Mouse (Mus musculus): ENCODE measurements around the gene Slc2a13. TPM values are rescaled to one million over a fixed set of nuclear protein-coding genes. Genes with fewer than 3 reads are reported as not detected.

Gene Slc2a13
- total RNA-seq, 2 experiments from 2014 or later: 76.2 to 84.6 TPM

DNA sequence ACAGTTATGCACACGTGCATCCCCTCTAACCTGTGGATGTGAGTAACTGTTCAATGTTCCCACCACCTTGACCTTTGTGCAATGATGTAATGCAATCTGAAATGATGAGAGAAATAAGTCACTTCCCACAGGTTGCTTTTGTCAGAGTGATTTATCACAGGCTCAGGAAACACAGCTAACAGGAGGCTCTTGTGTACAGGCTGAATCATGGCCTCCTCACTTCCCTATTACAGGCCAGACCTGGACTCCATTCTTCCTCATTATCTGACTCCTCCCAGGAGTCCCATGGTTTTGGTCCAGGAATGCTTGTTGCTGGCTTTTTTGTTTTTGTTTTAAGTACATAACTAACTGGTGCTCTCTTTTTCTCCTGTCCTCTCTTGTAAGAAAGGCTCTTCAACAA is 189.4 kb downstream of the Slc2a13 start:
- intact Hi-C loops (cut with DNase I): no loop called here
- DNase-seq (ENCODE audit: low spot score in 2 of 2): no peak

DNA sequence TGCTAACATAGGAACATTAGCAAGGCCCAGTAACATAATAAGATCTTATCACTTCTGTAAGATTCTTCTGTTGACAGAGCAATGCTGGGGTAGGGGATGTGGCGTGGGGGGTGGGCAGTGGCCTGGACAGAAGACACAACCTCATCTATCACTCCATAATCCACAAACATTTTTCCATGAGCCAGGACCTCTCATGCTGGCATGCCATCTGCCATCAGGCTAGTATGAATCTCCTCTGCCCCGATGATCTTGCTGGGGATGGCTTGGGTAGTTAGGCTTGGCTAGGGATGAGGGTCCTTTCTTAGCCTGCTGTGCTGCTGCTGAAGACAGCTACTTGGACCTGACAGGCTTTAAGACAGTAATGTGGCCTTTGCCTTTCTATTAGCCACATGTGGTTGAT is 190.5 kb downstream of the Slc2a13 start:
- no peak for DNase-seq (ENCODE audit: low spot score in 2 of 2)
- intact Hi-C loops (cut with DNase I): no loop called here

DNA sequence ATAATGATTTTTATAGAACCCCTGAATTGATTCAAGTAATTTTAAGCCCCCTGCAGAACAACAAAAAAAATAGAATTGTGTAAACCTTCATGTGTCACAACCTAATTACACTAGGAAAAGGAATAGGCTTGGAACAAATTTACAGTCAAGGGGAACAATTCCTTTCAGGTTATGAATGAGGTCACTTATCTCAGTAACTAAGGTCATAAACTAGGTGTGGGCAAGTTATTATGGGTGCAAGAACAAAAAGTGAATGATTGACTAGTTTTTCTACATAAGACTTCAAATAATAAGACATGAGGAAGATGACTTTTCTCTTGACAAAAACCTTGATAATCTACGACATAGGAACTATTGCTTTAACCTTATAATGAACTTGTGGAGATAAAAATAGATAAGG is 191.2 kb downstream of the Slc2a13 start:
- DNase-seq (ENCODE audit: low spot score in 2 of 2): no peak
- intact Hi-C loops (cut with DNase I): no loop called here

DNA sequence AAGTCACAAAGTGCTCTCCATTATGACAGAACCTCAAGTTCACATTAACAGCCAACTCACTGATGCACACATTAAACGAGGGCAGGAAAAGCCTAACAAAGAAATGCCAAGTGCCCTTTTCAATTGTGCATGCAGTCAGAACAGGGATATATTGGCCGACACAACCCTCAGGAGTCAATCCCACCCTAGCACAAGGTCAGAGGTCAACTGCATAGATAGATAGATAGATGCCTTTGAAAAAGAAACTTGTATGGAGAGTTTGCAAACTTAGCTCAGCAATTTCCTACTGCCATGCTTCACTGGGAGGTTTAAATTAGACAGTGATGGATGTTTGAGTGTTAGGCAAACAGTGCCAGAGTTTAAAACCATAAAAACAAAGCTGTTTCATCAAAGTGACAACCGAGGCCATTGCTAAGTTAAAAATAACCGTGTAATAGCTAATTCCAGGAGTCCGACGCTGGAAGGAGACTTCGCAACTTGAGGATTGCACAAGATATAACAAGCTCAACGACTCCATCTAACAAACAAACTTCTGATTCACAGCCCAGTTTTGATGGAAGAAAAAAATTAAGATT is 194.2 kb downstream of the Slc2a13 start:
- intact Hi-C loops (cut with DNase I): loop anchor here (10.0 kb wide), 1 partner anchor 196 kb away; the partner anchor contains the start of gene Slc2a13
- DNase-seq (ENCODE audit: low spot score in 2 of 2): no peak

DNA sequence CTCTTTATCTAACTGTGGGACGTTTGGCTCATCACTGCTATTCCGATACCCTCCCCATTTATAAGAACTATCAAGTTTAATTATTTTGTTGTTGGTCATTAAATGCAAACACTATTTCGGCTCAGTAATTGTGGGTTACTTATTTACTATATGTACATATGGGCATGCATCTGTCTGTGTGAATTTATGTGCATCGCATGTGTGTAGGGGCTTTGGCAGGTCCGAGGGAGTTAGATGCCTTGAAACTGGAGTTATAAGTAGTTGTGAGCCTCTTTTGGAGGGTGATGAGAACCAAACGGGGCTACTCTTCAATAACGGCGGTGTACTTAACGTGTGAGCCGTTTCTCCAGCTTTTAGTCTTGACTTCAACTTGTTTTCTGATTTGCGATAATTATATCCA is 195.5 kb downstream of the Slc2a13 start:
- intact Hi-C loops (cut with DNase I): loop anchor here (10.0 kb wide), 1 partner anchor 197 kb away; the partner anchor contains the start of gene Slc2a13
- no peak for DNase-seq (ENCODE audit: low spot score in 2 of 2)

DNA sequence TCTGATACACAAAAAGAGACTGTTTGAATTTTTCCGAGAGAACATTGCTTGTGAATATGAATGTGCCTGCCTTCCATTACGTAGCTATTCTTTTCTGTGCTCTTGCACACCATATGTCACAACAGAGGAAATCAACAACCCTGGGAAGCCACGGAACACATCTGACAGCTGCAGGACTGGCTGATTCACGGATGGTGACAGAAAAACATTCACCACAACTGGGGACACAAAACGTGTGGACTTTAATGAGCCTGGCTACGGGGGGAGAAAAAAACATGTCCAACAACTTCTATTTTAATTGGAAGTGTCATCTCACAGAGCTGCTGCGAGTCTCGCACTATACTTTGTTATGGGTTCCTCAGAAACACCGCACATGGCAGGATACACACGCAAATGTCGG is 196.0 kb downstream of the Slc2a13 start:
- peak; percentile 37 to 70 for DNase-seq (ENCODE audit: low spot score in 2 of 2)
- intact Hi-C loops (cut with DNase I): loop anchor here (10.0 kb wide), 1 partner anchor 198 kb away; the partner anchor contains the start of gene Slc2a13

DNA sequence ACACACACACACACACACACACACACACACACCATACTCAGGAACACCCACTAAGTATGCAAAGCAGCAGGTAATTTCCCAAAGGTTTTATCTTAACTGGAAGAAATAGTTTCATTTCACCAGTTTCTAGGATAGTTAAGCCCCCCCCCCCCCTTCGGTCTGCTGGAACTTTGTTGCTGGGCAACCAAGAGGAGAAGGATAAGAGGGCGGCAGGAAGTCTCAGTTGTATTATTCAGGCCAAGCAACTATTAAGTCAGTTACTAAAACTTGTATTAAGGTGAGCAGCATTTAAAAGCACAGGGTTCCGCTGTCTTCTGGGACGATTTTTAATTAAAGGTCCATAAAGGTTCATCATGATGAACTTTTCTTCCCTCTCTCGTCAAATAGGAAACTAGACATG is 198.6 kb downstream of the Slc2a13 start:
- intact Hi-C loops (cut with DNase I): loop anchor here (5.0 to 10.0 kb wide), 2 partner anchors 57 to 200 kb away; partner anchors contain the start of gene Slc2a13
- DNase-seq (ENCODE audit: low spot score in 2 of 2): no peak

DNA sequence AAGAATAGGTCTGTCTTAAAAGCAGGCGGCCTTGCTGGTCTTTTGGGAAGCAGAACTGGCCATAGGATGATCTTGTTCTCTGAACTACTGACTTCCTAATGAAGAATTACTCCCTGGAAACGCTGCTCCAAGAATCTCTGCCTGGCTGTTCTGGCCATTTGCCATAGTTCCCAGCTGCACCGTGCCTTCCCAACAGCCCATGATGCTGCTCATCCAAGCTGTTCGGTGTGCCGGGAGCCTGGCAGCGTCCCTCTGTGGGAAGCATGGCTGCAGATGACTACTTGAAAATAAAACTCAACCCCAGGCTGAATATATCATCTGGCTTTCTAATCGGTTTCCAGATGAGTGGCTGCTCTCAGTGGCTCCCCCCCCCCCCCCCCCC is 199.9 kb downstream of the Slc2a13 start:
- peak; percentile 74 to 76 for DNase-seq (ENCODE audit: low spot score in 2 of 2)
- intact Hi-C loops (cut with DNase I): loop anchor here (5.0 to 10.0 kb wide), 2 partner anchors 56 to 202 kb away; partner anchors contain the start of gene Slc2a13

DNA sequence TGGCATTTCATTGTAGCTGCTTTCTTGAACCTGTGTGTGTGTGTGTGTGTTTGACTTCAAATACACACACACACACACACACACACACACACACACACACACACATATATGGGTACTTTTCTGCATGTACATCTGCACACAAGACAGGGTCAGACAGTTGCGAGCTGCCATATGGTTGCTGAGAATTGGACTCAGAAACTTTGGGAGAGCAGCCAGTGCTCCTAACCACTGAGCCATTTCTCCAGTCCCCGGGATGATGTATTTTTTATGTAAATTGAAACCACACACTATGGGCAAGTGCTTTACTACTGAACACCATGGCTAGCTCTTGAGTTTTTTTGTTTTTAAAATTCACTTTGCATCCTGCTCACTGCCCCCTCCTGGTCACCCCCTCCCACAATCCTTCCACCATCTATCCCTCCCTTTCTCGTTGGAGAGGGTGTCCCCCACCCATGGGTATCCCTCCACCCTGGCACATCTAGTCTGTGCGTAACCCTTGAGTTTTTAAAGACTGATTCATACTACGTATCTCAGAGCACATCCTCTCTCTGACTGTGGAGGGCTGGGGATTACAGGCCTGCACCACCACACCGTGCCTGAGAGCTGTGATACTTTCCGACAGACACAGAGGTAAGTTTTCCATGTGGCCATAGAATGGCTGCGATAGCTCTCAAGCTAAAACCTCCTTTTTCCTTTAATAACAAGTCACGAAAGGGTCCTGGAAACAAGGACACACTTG is 200.4 kb downstream of the Slc2a13 start:
- DNase-seq (ENCODE audit: low spot score in 2 of 2): no peak
- intact Hi-C loops (cut with DNase I): loop anchor here (5.0 to 10.0 kb wide), 2 partner anchors 55 to 202 kb away; partner anchors contain the start of gene Slc2a13

DNA sequence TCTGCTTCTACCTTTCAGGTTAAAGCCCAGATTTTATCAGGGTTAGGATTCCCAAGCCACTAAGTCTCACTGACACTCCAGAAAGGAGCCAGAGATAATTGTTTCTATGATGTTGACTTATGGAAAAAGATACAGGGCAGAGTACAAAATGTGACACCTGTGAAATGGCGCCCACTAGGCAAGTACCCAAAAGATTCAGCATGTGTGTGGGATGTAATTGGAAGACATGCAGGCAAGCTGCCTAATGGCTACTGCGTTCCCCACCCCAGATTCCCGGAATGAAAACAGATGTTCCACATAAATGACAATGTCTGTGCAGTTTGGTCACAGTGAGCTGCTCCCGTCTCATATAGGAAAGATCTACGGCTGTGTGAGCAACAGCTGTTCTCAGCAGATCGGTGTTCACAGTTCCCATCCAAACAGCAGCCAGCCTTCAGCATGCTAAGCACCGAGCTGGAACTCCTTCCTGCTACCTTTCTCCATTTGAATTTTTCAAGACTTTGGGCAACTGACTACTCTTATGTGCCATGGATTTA is 201.1 kb downstream of the Slc2a13 start:
- intact Hi-C loops (cut with DNase I): loop anchor here (5.0 to 10.0 kb wide), 2 partner anchors 55 to 203 kb away; partner anchors contain the start of gene Slc2a13
- DNase-seq (ENCODE audit: low spot score in 2 of 2): peak in 1 of 2 experiments; percentile 21

DNA sequence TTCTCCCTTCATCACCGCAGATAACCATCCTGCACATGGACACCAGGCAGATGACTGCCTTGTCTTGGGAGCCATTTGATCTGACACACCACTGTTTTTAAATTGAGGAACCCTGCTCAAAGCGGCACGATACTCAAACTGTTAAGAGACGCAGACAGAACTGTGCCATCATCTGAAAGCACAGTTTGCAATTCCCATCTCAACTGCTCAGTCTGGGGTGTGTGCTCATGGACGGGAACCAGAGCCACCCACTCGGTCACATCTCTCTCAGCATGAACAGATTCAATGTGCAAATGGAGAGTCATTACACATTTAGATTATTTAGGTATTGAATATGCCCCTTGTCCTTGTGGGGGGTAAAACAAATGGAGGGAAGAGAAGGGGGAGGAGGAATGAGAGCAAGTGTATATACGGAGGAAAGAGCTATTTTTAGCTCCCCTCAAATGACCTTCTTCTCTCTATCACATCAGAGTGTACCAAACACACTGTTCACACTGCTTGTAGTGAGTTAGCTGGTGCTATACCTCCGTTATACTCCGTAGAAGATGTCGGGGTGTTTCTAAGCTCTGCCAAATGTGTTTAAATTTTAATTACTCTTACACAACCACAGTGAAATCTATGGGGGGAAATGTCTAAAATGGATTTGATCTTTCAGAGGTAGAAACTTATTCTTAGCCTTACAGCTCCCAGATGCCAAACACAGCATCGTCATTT is 203.2 kb downstream of the Slc2a13 start:
- intact Hi-C loops (cut with DNase I): loop anchor here (5.0 to 10.0 kb wide), 2 partner anchors 53 to 205 kb away; partner anchors contain the start of gene Slc2a13
- peak; percentile 18 to 37 for DNase-seq (ENCODE audit: low spot score in 2 of 2)

DNA sequence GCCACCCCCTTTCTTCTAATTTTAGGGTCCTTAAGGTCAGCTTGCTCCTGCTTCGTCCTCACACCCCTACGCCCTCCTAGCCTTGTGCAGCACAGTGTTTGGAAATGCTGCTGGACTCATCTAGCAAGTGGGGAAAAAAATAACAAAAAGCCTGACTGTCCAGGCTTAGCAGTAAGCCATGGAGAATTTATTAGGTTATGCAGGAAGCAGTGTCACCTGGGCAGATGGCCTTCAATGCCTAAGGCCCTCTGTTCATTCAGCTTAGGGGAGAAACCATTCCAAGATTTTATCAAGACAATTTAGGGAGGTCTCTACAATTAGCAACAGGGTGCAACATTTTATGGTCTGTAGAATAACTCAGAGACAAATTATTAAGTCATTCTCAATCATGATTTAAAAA is 212.6 kb downstream of the Slc2a13 start:
- intact Hi-C loops (cut with DNase I): no loop called here
- no peak for DNase-seq (ENCODE audit: low spot score in 2 of 2)

DNA sequence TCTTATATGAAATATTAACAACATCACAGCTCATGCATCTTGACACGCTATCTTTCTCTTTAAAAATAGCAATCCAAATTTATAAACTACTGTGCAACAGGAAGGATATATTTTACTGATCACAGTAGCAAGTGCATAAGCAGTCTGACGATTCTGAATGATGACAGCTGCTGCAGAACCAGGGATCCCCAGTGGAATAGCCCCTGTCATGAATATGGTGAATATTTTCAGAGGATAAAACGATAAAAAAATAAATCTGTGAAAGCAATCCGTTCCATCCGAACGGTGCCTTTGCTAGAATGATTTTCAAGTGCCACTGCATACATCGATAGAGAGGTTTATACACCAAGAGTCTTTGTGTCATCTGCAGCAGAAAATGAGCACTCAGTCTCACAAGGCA is 222.1 kb downstream of the Slc2a13 start:
- intact Hi-C loops (cut with DNase I): no loop called here
- no peak for DNase-seq (ENCODE audit: low spot score in 2 of 2)

DNA sequence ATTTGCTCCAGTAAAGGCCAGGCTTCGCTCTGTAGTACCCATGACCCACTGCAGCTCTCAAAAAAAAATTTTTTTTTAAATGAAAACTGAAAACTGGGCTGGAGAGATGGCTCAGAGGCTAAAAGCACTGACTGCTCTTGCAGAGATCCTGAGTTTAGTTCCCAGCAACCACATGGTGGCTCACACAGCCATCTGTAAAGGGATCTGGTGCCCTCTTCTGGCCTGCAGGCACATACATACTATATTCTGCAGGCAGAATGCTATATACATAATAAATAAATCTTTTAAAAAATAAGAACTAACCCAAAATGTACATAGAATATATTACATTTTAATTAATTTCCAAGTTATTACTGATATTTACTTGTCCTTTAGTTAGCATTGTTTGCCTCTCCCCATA is 234.7 kb downstream of the Slc2a13 start:
- intact Hi-C loops (cut with DNase I): no loop called here
- no peak for DNase-seq (ENCODE audit: low spot score in 2 of 2)

DNA sequence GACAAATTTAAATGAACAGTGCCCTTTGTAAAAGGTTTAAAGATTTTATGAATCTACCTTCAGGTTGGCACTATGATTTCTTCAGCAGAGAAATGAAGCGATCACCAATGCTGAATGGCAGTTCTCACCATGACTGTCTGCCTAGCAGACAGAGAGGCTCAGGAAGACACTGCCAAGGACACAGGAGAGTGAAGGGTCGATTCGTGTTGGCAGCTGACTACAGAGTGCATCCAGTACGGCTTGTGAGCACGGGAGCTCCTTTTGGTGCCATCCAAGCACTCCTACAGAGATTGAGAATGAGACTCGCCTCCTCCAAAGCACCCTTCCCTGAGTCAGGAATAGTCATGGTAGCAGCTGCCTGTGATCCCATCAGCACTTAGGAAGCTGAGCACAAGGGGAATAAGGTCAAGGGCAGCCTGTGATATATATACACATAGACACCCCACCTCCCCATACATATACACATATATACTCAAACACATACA is 238.6 kb downstream of the Slc2a13 start:
- DNase-seq (ENCODE audit: low spot score in 2 of 2): no peak
- intact Hi-C loops (cut with DNase I): no loop called here

DNA sequence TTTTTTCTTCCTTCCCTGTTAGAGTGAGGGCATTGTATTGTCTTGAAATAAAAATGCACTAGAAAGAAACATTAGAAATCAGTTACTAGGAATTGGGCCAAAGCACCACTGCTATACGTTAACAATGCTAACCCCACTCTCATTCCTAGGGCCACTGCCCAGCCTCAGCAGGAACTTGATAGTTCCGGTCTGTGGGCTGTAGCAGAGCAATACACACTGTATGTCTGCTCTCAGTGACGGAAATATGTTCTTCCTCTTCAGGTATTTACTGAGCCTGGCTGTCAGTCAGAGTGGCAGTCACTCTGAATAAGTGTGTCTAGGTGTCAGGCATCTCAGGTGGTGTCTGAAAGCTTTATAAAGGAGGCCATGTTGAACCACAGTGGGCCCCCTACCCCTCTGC is 245.3 kb downstream of the Slc2a13 start:
- no peak for DNase-seq (ENCODE audit: low spot score in 2 of 2)
- intact Hi-C loops (cut with DNase I): no loop called here

DNA sequence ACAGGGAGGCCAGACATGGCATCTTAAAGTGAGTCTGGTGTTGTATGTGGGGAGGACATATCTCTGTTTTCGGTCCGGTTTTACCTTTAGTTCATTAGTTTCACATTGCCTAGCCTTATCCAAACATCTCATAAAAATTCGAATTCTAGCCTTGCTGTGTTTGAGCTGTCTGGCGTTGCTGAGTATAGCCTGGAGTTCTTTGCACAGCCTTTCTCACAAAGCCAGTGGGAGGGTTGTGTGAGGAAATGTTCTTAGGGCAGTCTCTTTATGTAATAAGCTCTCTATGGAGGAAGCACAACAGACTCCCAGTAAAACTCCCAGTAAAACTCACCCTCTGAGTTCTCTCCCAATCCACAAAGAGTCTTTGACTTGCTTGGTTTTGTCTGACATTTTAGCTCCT is 246.0 kb downstream of the Slc2a13 start:
- DNase-seq (ENCODE audit: low spot score in 2 of 2): no peak
- intact Hi-C loops (cut with DNase I): no loop called here

DNA sequence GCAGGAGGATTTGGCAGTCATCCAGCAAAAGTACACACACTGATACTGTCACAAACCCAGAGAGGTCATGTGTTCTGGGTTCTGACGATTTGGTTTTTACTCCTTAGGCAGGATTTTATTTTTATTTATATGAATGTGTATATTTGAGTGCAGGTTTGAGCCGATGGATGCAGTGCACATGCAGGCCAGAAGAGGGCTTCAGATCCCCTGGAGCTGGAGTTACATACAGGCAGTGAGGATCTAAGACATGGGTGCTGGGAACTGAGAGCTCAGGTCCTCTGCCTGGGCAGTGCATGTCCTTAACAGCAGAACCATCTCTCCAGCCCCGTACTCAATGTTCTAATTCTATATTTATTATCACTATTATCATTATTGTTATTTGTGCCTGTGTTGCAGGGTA is 253.7 kb downstream of the Slc2a13 start:
- intact Hi-C loops (cut with DNase I): loop anchor here (5.0 to 10.0 kb wide), 3 partner anchors 53 to 253 kb away; partner anchors contain the start of gene Slc2a13
- DNase-seq (ENCODE audit: low spot score in 2 of 2): no peak

DNA sequence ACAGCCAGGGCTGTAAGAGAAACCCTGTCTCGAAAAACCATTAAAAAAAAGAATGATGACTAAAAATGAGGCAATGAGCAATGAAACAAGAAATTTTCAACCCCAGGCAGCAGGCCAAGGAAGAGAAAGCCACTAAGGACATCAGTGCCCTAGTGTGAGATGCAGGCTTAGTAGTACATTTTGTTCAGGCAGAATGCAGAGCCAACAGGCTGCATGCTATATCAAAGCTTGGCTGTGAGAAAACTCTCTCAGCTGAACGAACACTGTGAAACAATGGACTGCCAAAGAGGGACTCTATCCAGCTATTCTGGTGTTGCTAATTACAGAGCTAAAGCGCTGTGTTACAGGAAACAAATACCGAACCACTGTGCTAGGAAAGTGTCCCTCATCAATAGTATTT is 256.1 kb downstream of the Slc2a13 start:
- intact Hi-C loops (cut with DNase I): loop anchor here (5.0 to 10.0 kb wide), 3 partner anchors 55 to 255 kb away; partner anchors contain the start of gene Slc2a13

More for the DNA sequence above, 256.1 kb downstream of the Slc2a13 start:
- peak; percentile 39 to 75 for DNase-seq (ENCODE audit: low spot score in 2 of 2)
